Mouse (Mus musculus): Measurements from ENCODE around the gene Kcp. TPM values are rescaled to one million over a fixed set of nuclear protein-coding genes. Genes with fewer than 3 reads are reported as not detected.

The Kcp gene
- total and polyA plus RNA-seq, 2 experiments from 2014 or later, result 7.7 to 27.5 TPM

DNA sequence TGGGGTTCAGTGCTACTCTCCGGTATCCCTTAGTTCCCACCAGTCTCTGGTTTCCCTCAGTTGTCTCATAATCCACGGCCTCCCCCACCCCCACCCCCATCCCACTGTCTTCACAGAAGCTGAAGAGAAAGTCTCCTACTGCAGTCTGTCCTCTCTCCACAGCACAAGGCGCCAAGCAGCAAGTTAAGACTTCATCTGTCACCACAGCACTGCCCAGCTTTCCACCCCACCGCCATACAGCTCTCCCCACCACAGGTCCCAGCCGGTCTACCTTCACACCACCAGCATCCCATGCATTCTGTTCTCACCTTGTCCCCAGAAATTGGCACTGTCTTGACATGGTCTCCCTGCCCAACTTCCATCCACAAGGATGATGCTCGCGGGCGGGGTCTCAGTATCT lies 918 bp downstream of the Kcp start:
- no peak for TF ChIP-seq CTCF (IDR thresholded peaks at IDR 0.05; ENCODE audit: low read depth)
- H3K4me2 ChIP-seq (ENCODE audit: low read depth, low read length), result peak overlapping the region; percentile 65
- no peak overlapping the region for H3K27ac ChIP-seq
- H3K9ac ChIP-seq (replicated peaks; ENCODE audit: low read length), result no peak overlapping the region
- no peaks in the 10 kb centered on the region for H3K27me3 ChIP-seq (ENCODE audit: insufficient read depth, low read length)
- ATAC-seq (peak; percentile 24; the same call in 1 of the 2 replicates), DNase-seq (ENCODE audit: low spot score) (no peak)
- 32% methylated on average over 8 of the region's 8 CpGs for WGBS
- no peaks in the 10 kb centered on the region for H3K9me3 ChIP-seq (ENCODE audit: low read length)
- no peaks in the 10 kb centered on the region for H3K4me1 ChIP-seq (ENCODE audit: insufficient read depth, low read length)
- peak overlapping the region; percentile 44 for H3K4me3 ChIP-seq (ENCODE audit: low read length)
- H3K36me3 ChIP-seq (ENCODE audit: insufficient read depth, low read length), result no peaks in the 10 kb centered on the region

DNA sequence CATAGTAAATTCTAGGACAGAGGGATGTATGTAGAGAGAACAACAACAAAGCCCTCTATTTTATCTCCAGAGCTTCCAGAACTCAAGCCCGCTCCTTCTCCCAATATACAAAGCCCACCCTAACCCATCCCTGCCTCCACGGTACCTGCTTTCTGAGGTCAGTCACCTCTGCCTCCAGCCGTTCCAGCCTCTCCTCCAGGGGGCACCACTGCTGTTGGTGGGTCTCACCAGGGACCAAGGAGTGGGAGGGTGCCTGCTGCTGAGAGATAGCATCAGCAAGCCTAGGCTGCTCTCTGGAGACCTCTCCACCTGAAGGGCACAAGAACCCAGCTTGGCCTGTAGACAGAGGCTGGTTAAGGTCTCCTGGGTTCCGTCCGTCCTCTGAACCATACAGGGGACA lies 2.3 kb downstream of the Kcp start:
- Histone ChIP-seq H3K36me3 (ENCODE audit: insufficient read depth, low read length) (no peaks in the 10 kb centered on the region), H3K4me3 (ENCODE audit: low read length) (no peak overlapping the region), H3K27me3 (ENCODE audit: insufficient read depth, low read length) (no peaks in the 10 kb centered on the region), H3K4me1 (ENCODE audit: insufficient read depth, low read length) (no peaks in the 10 kb centered on the region), H3K9ac (replicated peaks; ENCODE audit: low read length) (no peak overlapping the region), H3K27ac (no peak overlapping the region), H3K4me2 (ENCODE audit: low read depth, low read length) (no peak overlapping the region), H3K9me3 (ENCODE audit: low read length) (no peaks in the 10 kb centered on the region)
- WGBS, result 84% methylated on average over 5 of the region's 5 CpGs
- no peak for ATAC-seq
- DNase-seq (ENCODE audit: low spot score), result no peak
- TF ChIP-seq CTCF (IDR thresholded peaks at IDR 0.05; ENCODE audit: low read depth), result no peak

DNA sequence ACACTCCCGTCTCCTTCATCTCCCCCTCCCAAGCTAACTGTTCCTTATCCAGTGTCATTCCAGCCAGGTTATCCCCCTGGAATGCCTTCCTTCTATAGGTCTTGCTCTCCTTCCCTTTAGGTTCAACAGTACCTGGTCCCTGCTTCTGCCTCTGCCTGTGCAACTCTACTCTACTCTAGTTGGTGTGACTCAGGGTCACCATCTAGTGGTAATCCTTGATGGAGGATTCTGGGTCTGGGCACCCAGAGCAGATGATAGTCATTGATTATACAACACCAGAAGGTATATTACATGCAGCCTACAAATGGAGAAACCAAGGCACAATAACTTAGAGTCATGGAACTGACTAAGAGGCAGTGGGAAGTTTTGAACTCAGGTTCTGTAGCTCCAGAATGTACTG lies 6.2 kb downstream of the Kcp start:
- ATAC-seq (no peak), DNase-seq (ENCODE audit: low spot score) (no peak)
- H3K4me2 ChIP-seq (ENCODE audit: low read depth, low read length), result no peak overlapping the region
- no peaks in the 10 kb centered on the region for H3K36me3 ChIP-seq (ENCODE audit: insufficient read depth, low read length)
- TF ChIP-seq CTCF (IDR thresholded peaks at IDR 0.05; ENCODE audit: low read depth), result peak; percentile 45
- H3K9me3 ChIP-seq (ENCODE audit: low read length), result no peaks in the 10 kb centered on the region
- 0 out of 2 replicates have a peak, but pooled peaks cover 3% of the 10 kb centered on the region for H3K27me3 ChIP-seq (ENCODE audit: insufficient read depth, low read length)
- H3K4me1 ChIP-seq (ENCODE audit: insufficient read depth, low read length), result no peaks in the 10 kb centered on the region
- H3K4me3 ChIP-seq (ENCODE audit: low read length), result no peak overlapping the region
- no peak overlapping the region for H3K9ac ChIP-seq (replicated peaks; ENCODE audit: low read length)
- no peak overlapping the region for H3K27ac ChIP-seq
- 91% methylated on average over 1 of the region's 1 CpGs for WGBS

DNA sequence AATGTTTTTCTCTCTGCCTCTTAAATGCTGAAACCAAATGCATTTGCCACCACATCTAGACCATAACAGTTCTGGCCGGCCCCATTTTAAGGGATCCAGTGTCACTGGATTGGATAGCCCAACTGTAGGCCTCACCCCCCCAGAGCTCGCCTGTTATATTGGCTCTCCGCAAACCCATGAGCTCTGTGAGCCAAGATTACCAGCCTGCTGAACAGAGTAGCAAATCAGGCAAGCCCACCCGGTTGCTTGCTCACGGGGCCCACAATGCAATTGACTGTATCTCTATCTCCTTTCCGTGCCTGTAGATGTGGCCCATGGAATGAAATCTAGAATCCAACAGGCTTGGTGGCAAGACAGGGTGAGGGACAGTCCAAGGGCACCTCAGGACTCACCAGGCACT lies 6.9 kb downstream of the Kcp start:
- peaks cover 11% of the 10 kb centered on the region; the same call in 1 of the 2 replicates for H3K27me3 ChIP-seq (ENCODE audit: insufficient read depth, low read length)
- no peak for DNase-seq (ENCODE audit: low spot score)
- H3K4me1 ChIP-seq (ENCODE audit: insufficient read depth, low read length), result no peaks in the 10 kb centered on the region
- 90% methylated on average over 6 of the region's 6 CpGs for WGBS
- H3K4me2 ChIP-seq (ENCODE audit: low read depth, low read length), result no peak overlapping the region
- H3K9ac ChIP-seq (replicated peaks; ENCODE audit: low read length), result no peak overlapping the region
- no peak for TF ChIP-seq CTCF (IDR thresholded peaks at IDR 0.05; ENCODE audit: low read depth)
- no peaks in the 10 kb centered on the region for H3K36me3 ChIP-seq (ENCODE audit: insufficient read depth, low read length)
- no peaks in the 10 kb centered on the region for H3K9me3 ChIP-seq (ENCODE audit: low read length)
- H3K27ac ChIP-seq, result no peak overlapping the region
- no peak for ATAC-seq
- no peak overlapping the region for H3K4me3 ChIP-seq (ENCODE audit: low read length)

DNA sequence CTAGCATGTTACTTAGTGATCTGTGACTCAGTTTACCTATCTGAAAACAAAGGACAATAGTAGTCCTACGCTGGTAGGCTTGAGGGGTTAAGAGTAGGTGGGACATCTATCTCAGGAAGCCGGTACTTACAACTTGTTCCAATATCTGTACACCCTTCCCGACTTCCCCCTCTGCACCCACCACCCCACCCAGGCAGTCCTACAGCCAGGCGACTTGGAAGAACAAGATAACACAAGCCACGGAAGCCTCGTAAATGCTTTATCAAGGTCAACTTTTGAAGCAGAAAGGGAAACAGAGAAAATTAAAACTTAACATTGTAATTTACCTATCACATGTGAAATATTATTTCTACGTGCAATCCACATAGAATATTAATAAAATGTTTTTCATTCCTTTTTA lies 7.6 kb downstream of the Kcp start:
- H3K27ac ChIP-seq, result no peak overlapping the region
- ATAC-seq (no peak), DNase-seq (ENCODE audit: low spot score) (no peak)
- no peak overlapping the region for H3K4me3 ChIP-seq (ENCODE audit: low read length)
- no peak overlapping the region for H3K9ac ChIP-seq (replicated peaks; ENCODE audit: low read length)
- no peak overlapping the region for H3K4me2 ChIP-seq (ENCODE audit: low read depth, low read length)
- no peaks in the 10 kb centered on the region for H3K4me1 ChIP-seq (ENCODE audit: insufficient read depth, low read length)
- H3K27me3 ChIP-seq (ENCODE audit: insufficient read depth, low read length), result peaks cover 14% of the 10 kb centered on the region; the same call in 1 of the 2 replicates
- no peaks in the 10 kb centered on the region for H3K36me3 ChIP-seq (ENCODE audit: insufficient read depth, low read length)
- whole genome bisulfite sequencing, result 94% methylated on average over 7 of the region's 7 CpGs
- H3K9me3 ChIP-seq (ENCODE audit: low read length), result no peaks in the 10 kb centered on the region
- no peak for TF ChIP-seq CTCF (IDR thresholded peaks at IDR 0.05; ENCODE audit: low read depth)

DNA sequence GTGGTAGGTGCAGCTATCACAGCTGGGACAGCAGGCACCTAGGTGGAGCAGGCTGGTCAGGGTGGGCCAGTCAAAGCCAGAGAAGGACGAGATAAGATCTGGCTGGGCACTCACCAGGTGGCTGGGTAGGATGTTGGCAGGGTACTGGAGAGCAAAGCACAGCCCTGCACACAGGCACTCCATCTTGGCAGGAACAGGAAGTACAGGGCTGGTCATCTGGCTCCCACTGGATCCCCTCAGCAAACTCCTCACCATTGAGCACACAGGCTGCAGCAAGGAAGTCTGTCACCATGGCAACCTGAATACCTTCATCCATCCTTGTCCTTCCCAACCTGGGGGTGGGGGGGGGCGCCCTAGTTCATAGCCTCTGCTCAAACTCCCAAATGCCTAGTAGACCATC lies 10.0 kb downstream of the Kcp start:
- H3K4me2 ChIP-seq (ENCODE audit: low read depth, low read length), result no peak overlapping the region
- peaks cover 14% of the 10 kb centered on the region; the same call in 1 of the 2 replicates for H3K27me3 ChIP-seq (ENCODE audit: insufficient read depth, low read length)
- H3K27ac ChIP-seq, result no peak overlapping the region
- DNase-seq (ENCODE audit: low spot score) (peak; percentile 43), ATAC-seq (peak; percentile 60)
- 38% methylated on average over 2 of the region's 2 CpGs for WGBS
- TF ChIP-seq CTCF (IDR thresholded peaks at IDR 0.05; ENCODE audit: low read depth), result no peak
- H3K9me3 ChIP-seq (ENCODE audit: low read length), result no peaks in the 10 kb centered on the region
- no peak overlapping the region for H3K4me3 ChIP-seq (ENCODE audit: low read length)
- no peaks in the 10 kb centered on the region for H3K4me1 ChIP-seq (ENCODE audit: insufficient read depth, low read length)
- no peaks in the 10 kb centered on the region for H3K36me3 ChIP-seq (ENCODE audit: insufficient read depth, low read length)
- H3K9ac ChIP-seq (replicated peaks; ENCODE audit: low read length), result no peak overlapping the region

DNA sequence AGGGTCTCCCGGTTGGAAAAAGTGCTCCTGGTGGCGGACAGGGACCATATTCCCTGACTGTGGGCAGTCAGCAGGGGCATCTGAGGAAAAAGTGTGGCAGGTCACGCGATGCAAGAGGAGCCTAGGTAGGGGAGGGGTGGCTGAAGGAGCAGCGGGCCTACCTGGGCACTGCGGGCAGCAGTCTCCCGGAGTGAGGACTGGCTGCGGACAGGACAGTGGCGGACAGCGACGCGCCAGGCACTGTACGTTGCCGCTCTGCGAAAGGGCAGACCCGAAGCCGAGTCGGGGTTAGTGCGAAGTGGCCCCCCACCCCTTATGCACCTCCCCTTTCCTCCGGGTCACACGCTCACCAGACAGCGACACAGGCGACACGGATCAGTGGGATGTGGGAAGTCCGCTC lies 11.5 kb downstream of the Kcp start:
- peaks cover 14% of the 10 kb centered on the region; the same call in 1 of the 2 replicates for H3K27me3 ChIP-seq (ENCODE audit: insufficient read depth, low read length)
- no peaks in the 10 kb centered on the region for H3K9me3 ChIP-seq (ENCODE audit: low read length)
- H3K4me2 ChIP-seq (ENCODE audit: low read depth, low read length), result peak overlapping the region; percentile 25; the same call in 1 of the 2 replicates
- no peak overlapping the region for H3K4me3 ChIP-seq (ENCODE audit: low read length)
- no peak for ATAC-seq
- no peak for DNase-seq (ENCODE audit: low spot score)
- no peaks in the 10 kb centered on the region for H3K4me1 ChIP-seq (ENCODE audit: insufficient read depth, low read length)
- no peak for TF ChIP-seq CTCF (IDR thresholded peaks at IDR 0.05; ENCODE audit: low read depth)
- 19% methylated on average over 24 of the region's 25 CpGs for WGBS
- no peak overlapping the region for H3K27ac ChIP-seq
- H3K9ac ChIP-seq (replicated peaks; ENCODE audit: low read length), result no peak overlapping the region
- H3K36me3 ChIP-seq (ENCODE audit: insufficient read depth, low read length), result no peaks in the 10 kb centered on the region

All from hindbrain, postnatal 0 days (tissue).